Mouse (Mus musculus) gastrocnemius, postnatal 36 days (tissue): ENCODE measurements around the gene Chchd4. TPM values are rescaled to one million over a fixed set of nuclear protein-coding genes. Genes with fewer than 3 reads are reported as not detected.
"Not testable (repeated sequence)": the region's sequence is repeated elsewhere in the genome, so short reads cannot be mapped to it uniquely, and the experiment has no call there.

Experiments used
- DNase-seq, 2 experiments: peaks; one replicate each; pipeline ENCODE4 v3.0.0; 2022
- intact Hi-C: fragments of 180-260 bp; cut with DNase I; formaldehyde crosslinking; loops from one replicate; pipeline ENCODE4 v1.15.1; 2025
- total RNA-seq, 2 experiments: library from RNA; stranded (reverse); gene quantifications; 2 replicates each; pipeline ENCODE4 v1.2.3; 2021

Gene Chchd4
- total RNA-seq, 2 experiments from 2014 or later: 8.2 TPM

GRCm38 (mm10) chr6:91476541-91476940 lies 3.2 kb upstream of the Chchd4 start:
- intact Hi-C loops: no loop called here
- DNase-seq: no peak

- peak in 1 of 2 experiments; percentile 30 for DNase-seq
- intact Hi-C loops: no loop called here
These were observed 1.3 kb upstream of the Chchd4 start for GRCm38 (mm10) chr6:91474441-91475190.

GRCm38 (mm10) chr6:91473805-91474440 lies 577 bp upstream of the Chchd4 start:
- no peak for DNase-seq
- intact Hi-C loops: loop anchor here (2.0 kb wide), 1 partner anchor 35 kb away; no protein-coding TSS in a partner anchor

GRCm38 (mm10) chr6:91472319-91472718 lies 1.0 kb downstream of the Chchd4 start:
- no peak for DNase-seq
- intact Hi-C loops: loop anchor here (2.0 kb wide), 1 partner anchor 36 kb away; no protein-coding TSS in a partner anchor

- DNase-seq, intact Hi-C loops: not testable (repeated sequence)
These were observed 1.9 kb downstream of the Chchd4 start for GRCm38 (mm10) chr6:91471427-91471826.

GRCm38 (mm10) chr6:91470712-91471111 lies 2.6 kb downstream of the Chchd4 start:
- intact Hi-C loops: no loop called here

GRCm38 (mm10) chr6:91467106-91467505 lies 6.2 kb downstream of the Chchd4 start:
- intact Hi-C loops: no loop called here
- no peak for DNase-seq

More at GRCm38 (mm10) chr6:91470712-91471111, 2.6 kb downstream of the Chchd4 start:
- DNase-seq: no peak

- intact Hi-C loops: no loop called here
- no peak for DNase-seq
These were observed 7.6 kb downstream of the Chchd4 start for GRCm38 (mm10) chr6:91465756-91466155.

GRCm38 (mm10) chr6:91459471-91459870 lies 13.9 kb downstream of the Chchd4 start:
- intact Hi-C loops: no loop called here

GRCm38 (mm10) chr6:91454546-91454945 lies 18.8 kb downstream of the Chchd4 start:
- intact Hi-C loops: no loop called here
- DNase-seq: no peak

More at GRCm38 (mm10) chr6:91459471-91459870, 13.9 kb downstream of the Chchd4 start:
- no peak for DNase-seq

- no peak for DNase-seq
- intact Hi-C loops: no loop called here
These were observed 21.3 kb downstream of the Chchd4 start for GRCm38 (mm10) chr6:91452056-91452455.

GRCm38 (mm10) chr6:91449472-91450225 lies 23.7 kb downstream of the Chchd4 start:
- intact Hi-C loops: no loop called here
- DNase-seq: no peak

- intact Hi-C loops: no loop called here
- DNase-seq: no peak
These were observed 28.0 kb downstream of the Chchd4 start for GRCm38 (mm10) chr6:91445316-91445715.

- no peak for DNase-seq
- intact Hi-C loops: no loop called here
These were observed 32.1 kb downstream of the Chchd4 start for GRCm38 (mm10) chr6:91441145-91441662.

- intact Hi-C loops: no loop called here
These were observed 32.7 kb downstream of the Chchd4 start for GRCm38 (mm10) chr6:91440474-91441144.

GRCm38 (mm10) chr6:91424151-91424550 lies 49.2 kb downstream of the Chchd4 start:
- intact Hi-C loops: no loop called here
- DNase-seq: no peak

More at GRCm38 (mm10) chr6:91440474-91441144, 32.7 kb downstream of the Chchd4 start:
- DNase-seq: peak; percentile 88 to 95

- intact Hi-C loops: no loop called here
- DNase-seq: no peak
These were observed 51.7 kb downstream of the Chchd4 start for GRCm38 (mm10) chr6:91421629-91422028.

GRCm38 (mm10) chr6:91417291-91417845 lies 56.0 kb downstream of the Chchd4 start:
- intact Hi-C loops: loop anchor here (5.0 kb wide), 1 partner anchor 90 kb away; no protein-coding TSS in a partner anchor
- DNase-seq: no peak

- DNase-seq: no peak
- intact Hi-C loops: loop anchor here (5.0 kb wide), 1 partner anchor 91 kb away; no protein-coding TSS in a partner anchor
These were observed 57.2 kb downstream of the Chchd4 start for GRCm38 (mm10) chr6:91416146-91416545.

GRCm38 (mm10) chr6:91414890-91415289 lies 58.5 kb downstream of the Chchd4 start:
- DNase-seq: no peak
- intact Hi-C loops: loop anchor here (5.0 kb wide), 2 partner anchors 92 to 243 kb away; no protein-coding TSS in a partner anchor
